Mouse (Mus musculus): ENCODE measurements around the gene Btbd16.

- TF ChIP-seq CTCF (IDR thresholded peaks at IDR 0.05; ENCODE audit: borderline replicate concordance, extremely low read depth, insufficient read depth, insufficient read length): no peak
- no peak for TF ChIP-seq POLR2A (IDR thresholded peaks at IDR 0.05; ENCODE audit: borderline replicate concordance, extremely low read depth, insufficient read depth, insufficient read length, poor library complexity, severe bottlenecking)
Observed at GRCm38 (mm10) chr7:130801811-130802210, 27.9 kb downstream of the Btbd16 start.

Measured in brain, embryonic 14.5 days (tissue).